Mouse (Mus musculus): Measurements from ENCODE around the gene Sirpa.

DNA sequence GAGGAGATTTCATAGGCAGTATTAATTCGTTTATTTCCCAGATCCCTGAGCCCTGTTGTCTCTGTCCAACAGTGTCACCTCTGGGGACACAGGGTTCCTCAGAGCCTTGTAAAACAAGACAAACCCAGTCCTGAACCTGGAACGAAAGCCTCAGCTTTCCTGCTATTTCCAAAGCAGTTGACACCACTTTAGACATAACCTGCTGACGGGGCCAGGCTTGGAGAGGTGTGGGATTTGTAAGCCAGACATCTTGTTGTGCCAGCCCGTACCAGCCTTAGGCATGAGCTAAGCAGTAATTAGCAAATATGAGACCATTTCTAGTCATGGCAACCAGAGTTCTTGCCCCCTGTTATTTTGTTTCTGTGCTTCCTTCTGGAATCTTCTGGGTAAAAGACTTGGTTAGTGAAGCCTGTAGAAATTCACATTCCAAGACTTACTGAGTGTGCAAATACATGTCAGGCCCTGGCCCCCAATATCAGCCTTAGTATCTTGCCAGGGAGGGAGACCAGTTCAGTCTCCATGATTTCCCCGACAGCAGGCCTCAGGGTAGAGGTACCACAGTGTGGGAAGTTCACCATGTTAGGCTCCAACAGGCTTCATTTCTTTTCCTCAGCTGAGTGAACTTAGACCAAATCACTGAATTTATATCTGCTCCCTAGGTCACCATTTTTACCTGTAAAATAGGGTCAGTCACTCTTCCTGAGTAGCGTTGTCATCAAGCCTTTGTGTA is 36.0 kb downstream of the Sirpa start:
- TF ChIP-seq CTCF (IDR thresholded peaks at IDR 0.05) (no peak), EP300 (IDR thresholded peaks at IDR 0.05; ENCODE audit: insufficient read depth, low read depth, low read length) (no peak), POLR2A (IDR thresholded peaks at IDR 0.05; ENCODE audit: insufficient read depth, low read depth, low read length) (no peak)

Data from heart, adult 2 months (tissue).